Mouse (Mus musculus) T-helper 1 cell (primary cell): ENCODE results near the gene Pex6.

Experiments used
- in situ Hi-C: fragments of 300-600 bp; cut with MboI, MseI; formaldehyde crosslinking; loops from one replicate; pipeline ENCODE4 v1.15.1; 2025; ENCODE audit warnings: high pct_unique_total_duplicates

The Pex6 gene

GRCm38 (mm10) chr17:46701489-46701888 is 9.8 kb upstream of the Pex6 start:
- in situ Hi-C loops: no loop called here

GRCm38 (mm10) chr17:46702100-46702499 is 9.2 kb upstream of the Pex6 start:
- in situ Hi-C loops: no loop called here

- in situ Hi-C loops: no loop called here
Measured at GRCm38 (mm10) chr17:46702506-46702905, 8.8 kb upstream of the Pex6 start.

GRCm38 (mm10) chr17:46703971-46704886 is 7.0 kb upstream of the Pex6 start:
- in situ Hi-C loops: no loop called here

GRCm38 (mm10) chr17:46704887-46705835 is 6.1 kb upstream of the Pex6 start, which contains the start of gene Ppp2r5d:
Gene Ppp2r5d (minus strand): TSS chr17:46705111.
- in situ Hi-C loops: no loop called here

GRCm38 (mm10) chr17:46706375-46707089 is 4.7 kb upstream of the Pex6 start:
- in situ Hi-C loops: no loop called here

GRCm38 (mm10) chr17:46711612-46712271 is 479 bp downstream of the Pex6 start:
- in situ Hi-C loops: loop anchor here (10.0 kb wide), 1 partner anchor 173 kb away; no protein-coding TSS in a partner anchor

GRCm38 (mm10) chr17:46712442-46712841 is 1.2 kb downstream of the Pex6 start:
- in situ Hi-C loops: loop anchor here (10.0 kb wide), 1 partner anchor 172 kb away; no protein-coding TSS in a partner anchor

- in situ Hi-C loops: loop anchor here (10.0 kb wide), 1 partner anchor 171 kb away; no protein-coding TSS in a partner anchor
Measured at GRCm38 (mm10) chr17:46713849-46714248, 2.6 kb downstream of the Pex6 start.

GRCm38 (mm10) chr17:46714756-46715481 is 3.7 kb downstream of the Pex6 start:
- in situ Hi-C loops: loop anchor here (10.0 kb wide), 1 partner anchor 170 kb away; no protein-coding TSS in a partner anchor

- in situ Hi-C loops: no loop called here
Measured at GRCm38 (mm10) chr17:46721077-46721476, 9.8 kb downstream of the Pex6 start.

GRCm38 (mm10) chr17:46724477-46725084 is 13.3 kb downstream of the Pex6 start:
- in situ Hi-C loops: no loop called here

- in situ Hi-C loops: no loop called here
Measured at GRCm38 (mm10) chr17:46725273-46725672, 14.0 kb downstream of the Pex6 start.

GRCm38 (mm10) chr17:46725731-46726645 is 14.7 kb downstream of the Pex6 start:
- in situ Hi-C loops: no loop called here

- in situ Hi-C loops: no loop called here
Measured at GRCm38 (mm10) chr17:46727271-46727670, 16.0 kb downstream of the Pex6 start.

GRCm38 (mm10) chr17:46728021-46728420 is 16.8 kb downstream of the Pex6 start:
- in situ Hi-C loops: no loop called here

GRCm38 (mm10) chr17:46728496-46728895 is 17.2 kb downstream of the Pex6 start:
- in situ Hi-C loops: no loop called here

GRCm38 (mm10) chr17:46728904-46729318 is 17.6 kb downstream of the Pex6 start, which contains the start of gene Gnmt:
Gene Gnmt (minus strand): TSS chr17:46729168.
- in situ Hi-C loops: no loop called here
